ENCODE assay signal across 12 mouse cellular contexts in the genomic region with DNA sequence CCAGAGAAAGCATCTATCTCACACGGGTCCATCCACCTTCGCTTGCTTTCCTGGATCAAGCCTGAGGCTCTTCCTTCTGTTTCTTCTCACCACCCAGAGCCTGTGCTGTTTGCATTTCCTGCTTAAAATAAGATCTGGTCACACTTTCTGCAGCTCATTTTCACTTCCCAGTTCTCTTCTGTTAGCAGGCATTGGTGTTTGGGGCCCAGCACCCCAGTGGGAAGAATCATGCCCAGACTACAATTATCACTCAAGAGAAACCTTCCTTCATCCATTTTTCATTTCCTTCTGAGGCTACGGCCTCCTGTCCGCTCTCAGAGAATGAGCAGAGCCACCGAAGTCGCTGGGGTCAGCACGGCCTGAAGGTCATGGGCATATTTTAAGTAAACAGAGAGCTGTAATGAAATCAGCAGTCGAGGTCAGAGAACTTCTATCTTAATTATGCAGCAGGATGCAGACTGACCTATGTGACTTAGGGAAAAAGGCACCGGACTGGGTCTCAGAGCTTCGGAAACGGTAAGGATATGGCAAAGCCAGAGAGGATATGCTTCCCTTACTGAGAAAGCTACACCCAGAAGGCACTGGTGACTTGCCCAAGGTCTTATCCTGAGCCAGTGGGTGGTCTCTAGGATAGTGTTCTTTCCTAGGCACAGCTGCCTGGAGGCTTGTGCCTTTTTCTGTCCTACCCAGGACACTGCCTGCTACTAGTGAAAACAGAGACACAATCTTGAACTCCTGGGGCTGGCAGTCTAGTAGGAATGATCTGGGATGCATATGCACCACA. TPM values are rescaled to one million over a fixed set of nuclear protein-coding genes. Genes with fewer than 3 reads are reported as not detected.
DNase-seq lines count a peak whose midpoint lies in the region; ATAC-seq and TF ChIP-seq lines count a peak whose summit lies in the region.
"Had no signal": no experiment of that assay in that cellular context is flagged by ENCODE, and none has a peak within 500 bp of the region (broad histone marks: within the 10 kb centered on the region; RNA-seq: fewer than 3 reads in every experiment).

No protein-coding gene starts in this region.

- no peak overlapping the region for H3K27ac ChIP-seq in kidney, adult 2 months (ENCODE audit: insufficient read depth, low read depth, low read length)
- no peak overlapping the region for H3K27ac ChIP-seq in liver, embryonic 16.5 days (ENCODE audit: low read length)
- no peak overlapping the region for H3K27ac ChIP-seq in kidney, embryonic 14.5 days (ENCODE audit: low read depth, low read length)

- H3K9me3 ChIP-seq in liver, embryonic 16.5 days (replicated peaks; ENCODE audit: control insufficient read depth, low read length), result no peaks in the 10 kb centered on the region
- H3K9me3 ChIP-seq in kidney, embryonic 14.5 days (ENCODE audit: control insufficient read depth, low read length), result no peaks in the 10 kb centered on the region

- no peak overlapping the region for H3K9ac ChIP-seq in liver, embryonic 16.5 days (ENCODE audit: low read depth, low read length)
- no peak overlapping the region for H3K9ac ChIP-seq in kidney, embryonic 14.5 days (ENCODE audit: low read depth, low read length)

- no peaks in the 10 kb centered on the region for H3K4me1 ChIP-seq in kidney, adult 2 months (ENCODE audit: control insufficient read depth, insufficient read depth, low read length)
- peaks cover 13% of the 10 kb centered on the region for H3K4me1 ChIP-seq in liver, embryonic 16.5 days (ENCODE audit: control insufficient read depth, low read depth, low read length)
- no peaks in the 10 kb centered on the region for H3K4me1 ChIP-seq in kidney, embryonic 14.5 days (ENCODE audit: control insufficient read depth, insufficient read depth, low read length)

- no peak overlapping the region for H3K4me2 ChIP-seq in liver, embryonic 16.5 days (ENCODE audit: low read depth, low read length)
- H3K4me2 ChIP-seq in kidney, embryonic 14.5 days (replicated peaks; ENCODE audit: low read depth, low read length), result no peak overlapping the region

- no peak overlapping the region for H3K4me3 ChIP-seq in kidney, adult 2 months (ENCODE audit: insufficient read depth, low read depth, low read length)
- H3K4me3 ChIP-seq in liver, embryonic 16.5 days (ENCODE audit: low read depth, low read length), result no peak overlapping the region
- H3K4me3 ChIP-seq in kidney, embryonic 14.5 days (ENCODE audit: low read length), result no peak overlapping the region

- no peak for TF ChIP-seq CTCF in kidney, adult 2 months (conservative IDR thresholded peaks at IDR 0.05; ENCODE audit: insufficient read depth, insufficient read length, low read depth, low read length)
- TF ChIP-seq CTCF in brain, embryonic 14.5 days (IDR thresholded peaks at IDR 0.05; ENCODE audit: borderline replicate concordance, extremely low read depth, insufficient read depth, insufficient read length), result no peak

- H3K36me3 ChIP-seq in kidney, adult 2 months (ENCODE audit: control insufficient read depth, insufficient read depth, low read length), result no peaks in the 10 kb centered on the region
- peaks cover 5% of the 10 kb centered on the region; the same call in 1 of the 2 replicates for H3K36me3 ChIP-seq in liver, embryonic 16.5 days (ENCODE audit: control insufficient read depth, insufficient read depth)
- no peaks in the 10 kb centered on the region for H3K36me3 ChIP-seq in kidney, embryonic 14.5 days (ENCODE audit: control insufficient read depth, insufficient read depth, low read length)

- DNase-seq in adrenal gland, postnatal 14 days, result peak; percentile 15
- DNase-seq in adrenal gland, adult 18-20 months (ENCODE audit: low spot score in 2 of 2), result no peak
- DNase-seq in kidney, postnatal 14 days, result peak; percentile 23
- DNase-seq in kidney, adult 2 months, result no peak
- DNase-seq in brain, embryonic 14.5 days (ENCODE audit: low read depth), result peak; percentile 17
- DNase-seq in lung, postnatal 4 days, result no peak
- DNase-seq: embryo, embryonic 11 days; lung, postnatal 10 days had no signal

- no peak for TF ChIP-seq POLR2A in kidney, adult 2 months (IDR thresholded peaks at IDR 0.05; ENCODE audit: low read depth, low read length)
- no peak for TF ChIP-seq POLR2A in brain, embryonic 14.5 days (IDR thresholded peaks at IDR 0.05; ENCODE audit: borderline replicate concordance, extremely low read depth, insufficient read depth, insufficient read length, poor library complexity, severe bottlenecking)

- H3K27me3 ChIP-seq in kidney, adult 2 months (replicated peaks; ENCODE audit: control insufficient read depth, insufficient read depth, low read length), result no peaks in the 10 kb centered on the region; the same call in 1 of the 2 replicates
- no peaks in the 10 kb centered on the region for H3K27me3 ChIP-seq in liver, embryonic 16.5 days (ENCODE audit: control insufficient read depth, insufficient read depth, low read depth, low read length)
- no peaks in the 10 kb centered on the region for H3K27me3 ChIP-seq in kidney, embryonic 14.5 days (ENCODE audit: control insufficient read depth, insufficient read depth, low read length)
- H3K27me3 ChIP-seq: Patski had no signal

- peak; percentile 47 for ATAC-seq in liver, embryonic 16.5 days (ENCODE audit: low read depth)
- ATAC-seq in kidney, embryonic 14.5 days (ENCODE audit: low FRiP score, low TSS enrichment), result no peak
- ATAC-seq: intestine, postnatal 0 days; Patski had no signal

- 54% methylated on average over 11 of the region's 11 CpGs for WGBS in kidney, adult 2 months
- WGBS in liver, embryonic 16.5 days (ENCODE audit: insufficient replicate concordance), result 39% methylated on average over 11 of the region's 11 CpGs
- 48% methylated on average over 11 of the region's 11 CpGs for WGBS in kidney, embryonic 14.5 days

RNA-seq across cellular contexts. Expression of gene Rtp4, which starts 14.0 kb away (rescaled TPM):
- 6.3 and 9.2 TPM in 2 replicates for total RNA-seq in adrenal gland, postnatal 14 days (2021)
- 10 to 100 TPM in 1 of 2 experiments, 1 to 10 TPM in 1; 9.3 to 10.8 TPM for total RNA-seq in adrenal gland, adult 18-20 months (2021)
- polyA plus RNA-seq in kidney, adult 2 months (2012; rRNA removed), result 14.4 and 21.6 TPM in 2 replicates
- polyA plus RNA-seq in brain, embryonic 14.5 days (2012; rRNA removed), result 2.7 and 3.8 TPM in 2 replicates
- 5.6 and 6.5 TPM in 2 replicates for polyA plus RNA-seq in liver, embryonic 16.5 days (2015; fragmentation: Nextera tagmentation; extraction: Ambion mirVana)
- 3.9 and 8.5 TPM in 2 replicates for polyA plus RNA-seq in kidney, embryonic 14.5 days (2014; fragmentation: Nextera tagmentation; extraction: Ambion mirVana)

RNA-seq across cellular contexts. Expression of gene Masp1, which starts 14.5 kb away (rescaled TPM):
- total RNA-seq in adrenal gland, postnatal 14 days (2021), result 69.6 and 71.5 TPM in 2 replicates
- total RNA-seq in adrenal gland, adult 18-20 months (2021), result 100 to 1,000 TPM in 1 of 2 experiments, 1 to 10 TPM in 1; 3.3 to 158 TPM
- 2.6 TPM in 2 replicates for polyA plus RNA-seq in kidney, adult 2 months (2012; rRNA removed)
- polyA plus RNA-seq in brain, embryonic 14.5 days (2012; rRNA removed), result 49.5 and 59.7 TPM in 2 replicates
- 26.5 and 30.8 TPM in 2 replicates for polyA plus RNA-seq in liver, embryonic 16.5 days (2015; fragmentation: Nextera tagmentation; extraction: Ambion mirVana)
- 5.4 and 7.5 TPM in 2 replicates for polyA plus RNA-seq in kidney, embryonic 14.5 days (2014; fragmentation: Nextera tagmentation; extraction: Ambion mirVana)

Comparison
In these comparisons a context has a peak if more than half of its experiments do, and no peak if none do; other contexts are left out.
1. DNase-seq: peak in adrenal gland, postnatal 14 days (single experiment), kidney, postnatal 14 days (single experiment) and brain, embryonic 14.5 days (single experiment); none in adrenal gland, adult 18-20 months (0 of 2), kidney, adult 2 months (single experiment) and lung, postnatal 4 days (0 of 2).